Mouse (Mus musculus) kidney, postnatal 0 days (tissue): ENCODE results near the gene Ces2f. TPM values are rescaled to one million over a fixed set of nuclear protein-coding genes. Genes with fewer than 3 reads are reported as not detected.
A peak's percentile ranks its signal among the peaks of the same experiment; 100 is the strongest.

Experiments
- ATAC-seq: fragments of 200-750 bp; cut with Nextera tagmentation; replicated peaks from 2 replicates; pipeline ENCODE4 v1.8.0; 2017; ENCODE audit warnings: low read depth, moderate number of reproducible peaks, moderate TSS enrichment, moderate library complexity; ENCODE audit not compliant: low FRiP score
- DNase-seq: peaks from one replicate; pipeline ENCODE4 v3.0.0-alpha.2; 2016; ENCODE audit warnings: low spot score
- H3K27ac ChIP-seq: fragments of 300-500 bp; sonication (generic); 2 replicates; pipeline ENCODE4 v1.5.1; 2014; ENCODE audit warnings: mild to moderate bottlenecking
- H3K27me3 ChIP-seq: fragments of 300-500 bp; sonication (generic); 2 replicates; pipeline ENCODE4 v1.6.1; 2014; ENCODE audit warnings: low read length, mixed read lengths; ENCODE audit not compliant: insufficient read depth
- H3K36me3 ChIP-seq: fragments of 300-500 bp; sonication (generic); 2 replicates; pipeline ENCODE4 v1.6.1; 2014; ENCODE audit warnings: low read length, mixed read lengths; ENCODE audit not compliant: insufficient read depth
- H3K4me1 ChIP-seq: fragments of 300-500 bp; sonication (generic); replicated peaks from 2 replicates; pipeline ENCODE4 v1.6.1; 2014; ENCODE audit warnings: antibody characterized with exemption, low read length, mixed read lengths; ENCODE audit not compliant: insufficient read depth
- H3K4me2 ChIP-seq: fragments of 300-500 bp; sonication (generic); 2 replicates; pipeline ENCODE4 v1.6.1; 2014; ENCODE audit warnings: mild to moderate bottlenecking, low read length, moderate library complexity, mixed read lengths
- H3K4me3 ChIP-seq: fragments of 300-500 bp; sonication (generic); replicated peaks from 2 replicates; pipeline ENCODE4 v1.5.1; 2014; ENCODE audit warnings: low read depth, low read length
- H3K9ac ChIP-seq: fragments of 300-500 bp; sonication (generic); 2 replicates; pipeline ENCODE4 v1.6.1; 2014; ENCODE audit warnings: low read depth, low read length
- H3K9me3 ChIP-seq: fragments of 300-500 bp; sonication (generic); replicated peaks from 2 replicates; pipeline ENCODE4 v1.6.1; 2016; ENCODE audit warnings: low read length, inconsistent platforms, mixed read lengths
- CTCF ChIP-seq: IDR thresholded peaks from 2 replicates; pipeline ENCODE4 v1.5.1; 2016; ENCODE audit warnings: antibody characterized with exemption, low read depth, mild to moderate bottlenecking, moderate library complexity
- WGBS: fragments of 180-500 bp; shearing (Covaris S2); extraction: QIAGEN DNeasy Blood & Tissue Kit; methylation state at CpG from one replicate; pipeline ENCODE4 v1.1.7; 2014; 5-methylcytosine and 5-hydroxymethylcytosine counted together
- polyA plus RNA-seq: library from polyadenylated mRNA; unstranded; fragments of >200 nt; fragmentation: Nextera tagmentation; extraction: Ambion mirVana; gene quantifications from 2 replicates; pipeline ENCODE4 v1.2.1, GENCODE M21; 2015

The Ces2f gene
- polyA plus RNA-seq, 1 experiment from 2014 or later = not detected

GRCm38 (mm10) chr8:104944665-104945064, 2.5 kb upstream of the Ces2f start:
- Histone ChIP-seq H3K36me3 (no peaks in the 10 kb centered on the region), H3K9me3 (no peaks in the 10 kb centered on the region), H3K27me3 (no peaks in the 10 kb centered on the region), H3K4me2 (no peak overlapping the region), H3K4me3 (no peak overlapping the region), H3K27ac (no peak overlapping the region), H3K9ac (no peak overlapping the region), H3K4me1 (no peaks in the 10 kb centered on the region)
- WGBS = 82% methylated on average over 2 of the region's 2 CpGs
- ATAC-seq (no peak), DNase-seq (no peak)
- peak; percentile 53 for TF ChIP-seq CTCF

- H3K9me3 ChIP-seq = no peaks in the 10 kb centered on the region
- no peak for DNase-seq
- H3K27me3 ChIP-seq = no peaks in the 10 kb centered on the region
- no peak for TF ChIP-seq CTCF
- no peaks in the 10 kb centered on the region for H3K4me1 ChIP-seq
- no peak overlapping the region for H3K9ac ChIP-seq
- H3K4me3 ChIP-seq = no peak overlapping the region
- no peak overlapping the region for H3K27ac ChIP-seq
- no peak overlapping the region for H3K4me2 ChIP-seq
- ATAC-seq = no peak
- WGBS = 58% methylated on average over 5 of the region's 5 CpGs
- H3K36me3 ChIP-seq = no peaks in the 10 kb centered on the region
Observed at GRCm38 (mm10) chr8:104949031-104949430, 1.9 kb downstream of the Ces2f start.

GRCm38 (mm10) chr8:104961537-104961961, 14.4 kb downstream of the Ces2f start, which contains the start of gene Ces2g:
TSS of gene Ces2g (plus strand) at chr8:104961718.
- 51% methylated on average over 5 of the region's 5 CpGs for WGBS
- ATAC-seq = no peak
- Histone ChIP-seq H3K4me2 (no peak within 1 kb of the TSS), H3K27ac (no peak within 1 kb of the TSS), H3K9ac (no peak within 1 kb of the TSS), H3K9me3 (no peaks in the 10 kb centered on the region), H3K36me3 (no peaks in the 10 kb centered on the region), H3K4me1 (no peaks in the 10 kb centered on the region), H3K4me3 (no peak within 1 kb of the TSS), H3K27me3 (no peaks in the 10 kb centered on the region)
- no peak for DNase-seq
- no peak for TF ChIP-seq CTCF

GRCm38 (mm10) chr8:104962229-104962901, 15.2 kb downstream of the Ces2f start:
- Histone ChIP-seq H3K36me3 (no peaks in the 10 kb centered on the region), H3K27me3 (no peaks in the 10 kb centered on the region), H3K27ac (no peak overlapping the region), H3K9ac (no peak overlapping the region), H3K9me3 (no peaks in the 10 kb centered on the region), H3K4me1 (no peaks in the 10 kb centered on the region), H3K4me3 (no peak overlapping the region), H3K4me2 (no peak overlapping the region)
- no peak for DNase-seq
- no peak for TF ChIP-seq CTCF
- WGBS = 71% methylated on average over 8 of the region's 8 CpGs
- ATAC-seq = no peak

- Histone ChIP-seq H3K4me1 (no peaks in the 10 kb centered on the region), H3K27me3 (no peaks in the 10 kb centered on the region), H3K36me3 (no peaks in the 10 kb centered on the region), H3K4me3 (no peak overlapping the region), H3K27ac (no peak overlapping the region), H3K9ac (no peak overlapping the region), H3K9me3 (no peaks in the 10 kb centered on the region), H3K4me2 (no peak overlapping the region)
- WGBS = 81% methylated on average over 4 of the region's 4 CpGs
- ATAC-seq (no peak), DNase-seq (no peak)
- TF ChIP-seq CTCF = no peak
Observed at GRCm38 (mm10) chr8:104963375-104963894, 16.3 kb downstream of the Ces2f start.

GRCm38 (mm10) chr8:104984126-104984525, 37.0 kb downstream of the Ces2f start:
- no peak for ATAC-seq
- TF ChIP-seq CTCF = no peak
- Histone ChIP-seq H3K9me3 (no peaks in the 10 kb centered on the region), H3K4me1 (no peaks in the 10 kb centered on the region), H3K4me3 (no peak overlapping the region), H3K27me3 (no peaks in the 10 kb centered on the region), H3K9ac (no peak overlapping the region), H3K27ac (no peak overlapping the region), H3K4me2 (no peak overlapping the region), H3K36me3 (no peaks in the 10 kb centered on the region)
- WGBS = 93% methylated on average over 5 of the region's 5 CpGs
- no peak for DNase-seq
